14 mouse cellular contexts compared by ENCODE assay signal in genomic region chr2:49229725-49230124, GRCm38 (mm10).
"Had no signal": no experiment of that assay in that cellular context is flagged by ENCODE, and none has a peak within 500 bp of the region (broad histone marks: within the 10 kb centered on the region; RNA-seq: fewer than 3 reads in every experiment).

No protein-coding gene starts in this region.

- ATAC-seq: liver, postnatal 0 days; lung, postnatal 0 days; midbrain, embryonic 13.5 days; midbrain, embryonic 15.5 days had no signal

- DNase-seq: liver, postnatal 0 days; lung, adult 2 months; lung, postnatal 14 days; lung, postnatal 36 days; retina, postnatal 1 day; right cerebral cortex, adult 18-20 months; right cerebral cortex, postnatal 25 days; right cerebral cortex, postnatal 4 days; spleen, adult 18-20 months; thymus, adult 18-20 months; thymus, postnatal 14 days had no signal
